Mouse (Mus musculus): Measurements from ENCODE around the gene Dhx32. TPM values are rescaled to one million over a fixed set of nuclear protein-coding genes. Genes with fewer than 3 reads are reported as not detected.

Dhx32 gene
- polyA plus RNA-seq, 1 experiment from 2014 or later = 25.7 TPM

- 14% methylated on average over 1 of the region's 1 CpGs for WGBS
Measured at GRCm38 (mm10) chr7:133792771-133793170, 10.2 kb upstream of the Dhx32 start.

GRCm38 (mm10) chr7:133790608-133791229 is 8.2 kb upstream of the Dhx32 start:
- Histone ChIP-seq H3K4me1 (peaks cover 9% of the 10 kb centered on the region; the same call in 1 of the 2 replicates), H3K27ac (no peak overlapping the region), H3K4me3 (no peak overlapping the region), H3K9me3 (no peaks in the 10 kb centered on the region), H3K27me3 (ENCODE audit: insufficient read depth, poor library complexity, severe bottlenecking) (no peaks in the 10 kb centered on the region), H3K36me3 (no peaks in the 10 kb centered on the region)
- 82% methylated on average over 4 of the region's 4 CpGs for WGBS
- no peak for DNase-seq (ENCODE audit: low spot score)

More at GRCm38 (mm10) chr7:133792771-133793170, 10.2 kb upstream of the Dhx32 start:
- H3K27ac ChIP-seq = no peak overlapping the region
- no peak for DNase-seq (ENCODE audit: low spot score)
- H3K4me3 ChIP-seq = no peak overlapping the region
- H3K36me3 ChIP-seq = no peaks in the 10 kb centered on the region
- no peaks in the 10 kb centered on the region for H3K27me3 ChIP-seq (ENCODE audit: insufficient read depth, poor library complexity, severe bottlenecking)
- peaks cover 9% of the 10 kb centered on the region; the same call in 1 of the 2 replicates for H3K4me1 ChIP-seq
- no peaks in the 10 kb centered on the region for H3K9me3 ChIP-seq

GRCm38 (mm10) chr7:133790171-133790570 is 7.6 kb upstream of the Dhx32 start:
- Histone ChIP-seq H3K27me3 (ENCODE audit: insufficient read depth, poor library complexity, severe bottlenecking) (no peaks in the 10 kb centered on the region), H3K4me3 (no peak overlapping the region), H3K36me3 (no peaks in the 10 kb centered on the region), H3K9me3 (no peaks in the 10 kb centered on the region), H3K4me1 (peaks cover 9% of the 10 kb centered on the region; the same call in 1 of the 2 replicates), H3K27ac (no peak overlapping the region)
- WGBS = 88% methylated on average over 4 of the region's 4 CpGs
- DNase-seq (ENCODE audit: low spot score) = no peak

- Histone ChIP-seq H3K4me1 (no peaks in the 10 kb centered on the region), H3K4me3 (no peak overlapping the region), H3K36me3 (no peaks in the 10 kb centered on the region), H3K27ac (no peak overlapping the region), H3K9me3 (no peaks in the 10 kb centered on the region), H3K27me3 (ENCODE audit: insufficient read depth, poor library complexity, severe bottlenecking) (no peaks in the 10 kb centered on the region)
- DNase-seq (ENCODE audit: low spot score) = peak; percentile 50
- 67% methylated on average over 3 of the region's 3 CpGs for WGBS
Measured at GRCm38 (mm10) chr7:133788147-133788546, 5.6 kb upstream of the Dhx32 start.

GRCm38 (mm10) chr7:133787571-133787970 is 5.0 kb upstream of the Dhx32 start:
- DNase-seq (ENCODE audit: low spot score) = peak; percentile 66
- Histone ChIP-seq H3K36me3 (no peaks in the 10 kb centered on the region), H3K27me3 (ENCODE audit: insufficient read depth, poor library complexity, severe bottlenecking) (no peaks in the 10 kb centered on the region), H3K4me1 (0 out of 2 replicates have a peak, but pooled peaks cover 5% of the 10 kb centered on the region), H3K27ac (no peak overlapping the region), H3K4me3 (no peak overlapping the region), H3K9me3 (no peaks in the 10 kb centered on the region)
- WGBS = 76% methylated on average over 6 of the region's 6 CpGs

GRCm38 (mm10) chr7:133781991-133782390 is 535 bp downstream of the Dhx32 start:
- Histone ChIP-seq H3K4me3 (no peak overlapping the region), H3K27ac (no peak overlapping the region), H3K9me3 (no peaks in the 10 kb centered on the region), H3K27me3 (ENCODE audit: insufficient read depth, poor library complexity, severe bottlenecking) (no peaks in the 10 kb centered on the region), H3K4me1 (peaks cover 7% of the 10 kb centered on the region; the same call in 1 of the 2 replicates), H3K36me3 (no peaks in the 10 kb centered on the region)
- peak; percentile 39 for DNase-seq (ENCODE audit: low spot score)
- 61% methylated on average over 6 of the region's 6 CpGs for WGBS

- peak; percentile 41 for DNase-seq (ENCODE audit: low spot score)
- Histone ChIP-seq H3K4me1 (peaks cover 12% of the 10 kb centered on the region; the same call in 1 of the 2 replicates), H3K9me3 (no peaks in the 10 kb centered on the region), H3K27ac (no peak overlapping the region), H3K27me3 (ENCODE audit: insufficient read depth, poor library complexity, severe bottlenecking) (no peaks in the 10 kb centered on the region), H3K4me3 (no peak overlapping the region), H3K36me3 (no peaks in the 10 kb centered on the region)
- 65% methylated on average over 6 of the region's 6 CpGs for WGBS
Measured at GRCm38 (mm10) chr7:133781583-133781982, 943 bp downstream of the Dhx32 start.

- Histone ChIP-seq H3K27me3 (ENCODE audit: insufficient read depth, poor library complexity, severe bottlenecking) (no peaks in the 10 kb centered on the region), H3K4me3 (peak within 1 kb of the TSS; percentile 85), H3K4me1 (peaks cover 13% of the 10 kb centered on the region), H3K9me3 (no peaks in the 10 kb centered on the region), H3K27ac (peak within 1 kb of the TSS; percentile 91), H3K36me3 (no peaks in the 10 kb centered on the region)
- under 1% methylated on average over 45 of the region's 45 CpGs for WGBS
- peak; percentile 97 for DNase-seq (ENCODE audit: low spot score)
Measured at GRCm38 (mm10) chr7:133776626-133776996, 5.9 kb downstream of the Dhx32 start, which contains the start of gene Fank1. TSS of gene Fank1 (plus strand) at chr7:133776861.

- DNase-seq (ENCODE audit: low spot score) = peak; percentile 78
- Histone ChIP-seq H3K27me3 (ENCODE audit: insufficient read depth, poor library complexity, severe bottlenecking) (no peaks in the 10 kb centered on the region), H3K4me3 (peak overlapping the region; percentile 85), H3K4me1 (peaks cover 13% of the 10 kb centered on the region), H3K27ac (peak overlapping the region; percentile 91), H3K36me3 (no peaks in the 10 kb centered on the region), H3K9me3 (no peaks in the 10 kb centered on the region)
- WGBS = 6% methylated on average over 38 of the region's 38 CpGs
Measured at GRCm38 (mm10) chr7:133775796-133776625, 6.5 kb downstream of the Dhx32 start.

GRCm38 (mm10) chr7:133775179-133775578 is 7.3 kb downstream of the Dhx32 start:
- no peak overlapping the region for H3K27ac ChIP-seq
- peak overlapping the region; percentile 85; the same call in 1 of the 2 replicates for H3K4me3 ChIP-seq
- H3K27me3 ChIP-seq (ENCODE audit: insufficient read depth, poor library complexity, severe bottlenecking) = no peaks in the 10 kb centered on the region
- H3K4me1 ChIP-seq = peaks cover 13% of the 10 kb centered on the region
- no peaks in the 10 kb centered on the region for H3K36me3 ChIP-seq
- DNase-seq (ENCODE audit: low spot score) = no peak
- 67% methylated on average over 5 of the region's 5 CpGs for WGBS
- no peaks in the 10 kb centered on the region for H3K9me3 ChIP-seq

- 54% methylated on average over 5 of the region's 5 CpGs for WGBS
- Histone ChIP-seq H3K4me1 (no peaks in the 10 kb centered on the region), H3K4me3 (no peak overlapping the region), H3K9me3 (no peaks in the 10 kb centered on the region), H3K27ac (no peak overlapping the region), H3K27me3 (ENCODE audit: insufficient read depth, poor library complexity, severe bottlenecking) (no peaks in the 10 kb centered on the region), H3K36me3 (no peaks in the 10 kb centered on the region)
- DNase-seq (ENCODE audit: low spot score) = no peak
Measured at GRCm38 (mm10) chr7:133768517-133768916, 14.0 kb downstream of the Dhx32 start.

- Histone ChIP-seq H3K9me3 (no peaks in the 10 kb centered on the region), H3K36me3 (no peaks in the 10 kb centered on the region), H3K4me1 (no peaks in the 10 kb centered on the region), H3K27ac (no peak overlapping the region), H3K27me3 (ENCODE audit: insufficient read depth, poor library complexity, severe bottlenecking) (no peaks in the 10 kb centered on the region), H3K4me3 (no peak overlapping the region)
- whole genome bisulfite sequencing = 81% methylated on average over 4 of the region's 4 CpGs
- no peak for DNase-seq (ENCODE audit: low spot score)
Measured at GRCm38 (mm10) chr7:133768027-133768426, 14.5 kb downstream of the Dhx32 start.

- Histone ChIP-seq H3K4me1 (no peaks in the 10 kb centered on the region), H3K36me3 (no peaks in the 10 kb centered on the region), H3K4me3 (no peak overlapping the region), H3K27me3 (ENCODE audit: insufficient read depth, poor library complexity, severe bottlenecking) (no peaks in the 10 kb centered on the region), H3K9me3 (no peaks in the 10 kb centered on the region), H3K27ac (no peak overlapping the region)
- WGBS = 86% methylated on average over 13 of the region's 13 CpGs
- DNase-seq (ENCODE audit: low spot score) = no peak
Measured at GRCm38 (mm10) chr7:133765849-133766243, 16.7 kb downstream of the Dhx32 start.

Data from heart, embryonic 10.5 days (tissue).